Mouse (Mus musculus): ENCODE measurements around the gene Ndrg3. TPM values are rescaled to one million over a fixed set of nuclear protein-coding genes. Genes with fewer than 3 reads are reported as not detected.
"Not testable (repeated sequence)": the region's sequence is repeated elsewhere in the genome, so short reads cannot be mapped to it uniquely, and the experiment has no call there.

Gene Ndrg3
- polyA plus RNA-seq, 1 experiment from 2014 or later: 44.6 TPM

GRCm38 (mm10) chr2:156931421-156931820, 60.4 kb downstream of the Ndrg3 start:
- H3K36me3 ChIP-seq (ENCODE audit: control insufficient read depth, insufficient read depth, low read length): no peaks in the 10 kb centered on the region
- no peak overlapping the region for H3K4me2 ChIP-seq (ENCODE audit: low read depth, low read length)
- WGBS: 98% methylated on average over 2 of the region's 2 CpGs
- no peak overlapping the region for H3K4me3 ChIP-seq (ENCODE audit: low read length)
- H3K9ac ChIP-seq (ENCODE audit: low read length): no peak overlapping the region
- H3K9me3 ChIP-seq (ENCODE audit: control insufficient read depth, low read length): no peaks in the 10 kb centered on the region
- no peaks in the 10 kb centered on the region for H3K27me3 ChIP-seq (ENCODE audit: control insufficient read depth, insufficient read depth, low read depth, low read length)
- H3K4me1 ChIP-seq (replicated peaks; ENCODE audit: control insufficient read depth, insufficient read depth, low read length): no peaks in the 10 kb centered on the region
- no peak overlapping the region for H3K27ac ChIP-seq (ENCODE audit: low read length)
- ATAC-seq (ENCODE audit: low read depth): no peak

DNA sequence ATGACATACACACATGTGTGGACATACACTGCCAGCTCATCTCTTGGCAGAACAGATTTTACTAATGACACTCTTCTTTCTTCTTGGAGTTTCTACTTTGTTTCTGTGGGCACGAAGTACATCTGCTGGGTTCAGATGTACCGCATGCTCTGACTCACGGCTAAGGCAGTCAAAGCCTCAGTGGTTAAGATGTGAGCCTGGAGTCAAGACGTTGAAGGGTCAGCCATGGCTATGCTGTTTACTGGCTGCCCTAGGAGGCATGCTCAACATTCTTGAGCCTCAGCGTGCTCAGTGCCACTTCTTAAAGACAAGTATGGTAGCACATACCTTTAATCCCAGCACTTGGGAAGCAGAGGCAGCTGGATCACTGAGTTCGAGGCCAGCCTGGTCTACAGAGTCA, 61.3 kb downstream of the Ndrg3 start:
- Histone ChIP-seq H3K4me3 (ENCODE audit: low read length) (no peak overlapping the region), H3K27ac (ENCODE audit: low read length) (no peak overlapping the region), H3K36me3 (ENCODE audit: control insufficient read depth, insufficient read depth, low read length) (no peaks in the 10 kb centered on the region), H3K4me2 (ENCODE audit: low read depth, low read length) (no peak overlapping the region), H3K9ac (ENCODE audit: low read length) (no peak overlapping the region), H3K9me3 (ENCODE audit: control insufficient read depth, low read length) (no peaks in the 10 kb centered on the region), H3K27me3 (ENCODE audit: control insufficient read depth, insufficient read depth, low read depth, low read length) (no peaks in the 10 kb centered on the region), H3K4me1 (replicated peaks; ENCODE audit: control insufficient read depth, insufficient read depth, low read length) (no peaks in the 10 kb centered on the region)
- 83% methylated on average over 6 of the region's 6 CpGs for WGBS
- no peak for ATAC-seq (ENCODE audit: low read depth)

GRCm38 (mm10) chr2:156929519-156930120, 62.2 kb downstream of the Ndrg3 start:
- Histone ChIP-seq H3K4me3 (ENCODE audit: low read length) (no peak overlapping the region), H3K36me3 (ENCODE audit: control insufficient read depth, insufficient read depth, low read length) (no peaks in the 10 kb centered on the region), H3K27ac (ENCODE audit: low read length) (no peak overlapping the region), H3K9me3 (ENCODE audit: control insufficient read depth, low read length) (no peaks in the 10 kb centered on the region), H3K9ac (ENCODE audit: low read length) (no peak overlapping the region), H3K4me2 (ENCODE audit: low read depth, low read length) (no peak overlapping the region), H3K4me1 (replicated peaks; ENCODE audit: control insufficient read depth, insufficient read depth, low read length) (no peaks in the 10 kb centered on the region), H3K27me3 (ENCODE audit: control insufficient read depth, insufficient read depth, low read depth, low read length) (no peaks in the 10 kb centered on the region)
- WGBS: 51% methylated on average over 11 of the region's 11 CpGs
- no peak for ATAC-seq (ENCODE audit: low read depth)

DNA sequence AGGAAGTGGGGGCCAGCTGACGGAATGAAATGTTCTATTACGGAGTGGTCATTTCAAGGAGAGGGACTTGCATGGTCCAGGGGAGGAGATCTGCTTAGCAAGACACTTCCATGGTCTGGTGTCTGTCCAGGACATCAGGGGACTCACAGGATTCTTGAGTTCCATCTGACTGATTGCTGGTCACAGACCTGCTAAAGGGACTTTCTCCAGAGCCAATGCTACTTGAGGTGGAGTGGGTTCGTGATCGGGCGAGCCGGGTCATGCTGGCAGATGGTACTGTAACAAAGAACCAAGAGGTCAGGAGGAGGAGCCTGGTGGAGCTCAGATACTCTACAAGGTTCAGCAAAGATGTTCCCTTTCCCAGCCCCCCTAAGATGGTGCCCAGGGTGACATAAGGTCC, 63.2 kb downstream of the Ndrg3 start:
- Histone ChIP-seq H3K9me3 (ENCODE audit: control insufficient read depth, low read length) (no peaks in the 10 kb centered on the region), H3K36me3 (ENCODE audit: control insufficient read depth, insufficient read depth, low read length) (no peaks in the 10 kb centered on the region), H3K27ac (ENCODE audit: low read length) (no peak overlapping the region), H3K9ac (ENCODE audit: low read length) (no peak overlapping the region), H3K27me3 (ENCODE audit: control insufficient read depth, insufficient read depth, low read depth, low read length) (no peaks in the 10 kb centered on the region), H3K4me1 (replicated peaks; ENCODE audit: control insufficient read depth, insufficient read depth, low read length) (no peaks in the 10 kb centered on the region), H3K4me2 (ENCODE audit: low read depth, low read length) (no peak overlapping the region), H3K4me3 (ENCODE audit: low read length) (no peak overlapping the region)
- 91% methylated on average over 6 of the region's 6 CpGs for WGBS
- no peak for ATAC-seq (ENCODE audit: low read depth)

- H3K4me1 ChIP-seq (replicated peaks; ENCODE audit: control insufficient read depth, insufficient read depth, low read length): no peaks in the 10 kb centered on the region
- H3K4me2 ChIP-seq (ENCODE audit: low read depth, low read length): no peak overlapping the region
- no peak overlapping the region for H3K9ac ChIP-seq (ENCODE audit: low read length)
- 80% methylated on average over 6 of the region's 6 CpGs for WGBS
- no peaks in the 10 kb centered on the region for H3K9me3 ChIP-seq (ENCODE audit: control insufficient read depth, low read length)
- H3K27ac ChIP-seq (ENCODE audit: low read length): no peak overlapping the region
- ATAC-seq (ENCODE audit: low read depth): no peak
- no peaks in the 10 kb centered on the region for H3K27me3 ChIP-seq (ENCODE audit: control insufficient read depth, insufficient read depth, low read depth, low read length)
- H3K36me3 ChIP-seq (ENCODE audit: control insufficient read depth, insufficient read depth, low read length): no peaks in the 10 kb centered on the region
- H3K4me3 ChIP-seq (ENCODE audit: low read length): no peak overlapping the region
Observed at GRCm38 (mm10) chr2:156927663-156928062, 64.2 kb downstream of the Ndrg3 start.

DNA sequence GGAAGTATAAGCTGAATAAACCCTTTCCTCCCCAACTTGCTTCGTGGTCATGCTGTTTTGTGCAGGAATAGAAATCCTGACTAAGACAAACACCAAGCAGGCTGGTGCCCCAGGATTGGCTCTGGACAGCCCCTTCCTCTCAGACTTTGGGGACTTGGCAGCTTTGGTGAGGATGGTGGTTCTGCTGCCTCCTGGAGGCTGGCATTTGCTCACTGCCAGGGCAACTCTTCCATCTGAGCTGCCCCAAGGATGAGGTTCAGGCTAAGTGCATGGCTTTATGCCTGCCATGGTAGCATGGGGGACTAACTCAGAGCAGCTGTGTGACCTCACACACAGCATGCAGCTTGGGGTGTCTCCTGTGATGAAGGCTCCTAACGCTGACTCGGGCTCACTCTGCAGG, 66.2 kb downstream of the Ndrg3 start:
- WGBS: 81% methylated on average over 3 of the region's 3 CpGs

DNA sequence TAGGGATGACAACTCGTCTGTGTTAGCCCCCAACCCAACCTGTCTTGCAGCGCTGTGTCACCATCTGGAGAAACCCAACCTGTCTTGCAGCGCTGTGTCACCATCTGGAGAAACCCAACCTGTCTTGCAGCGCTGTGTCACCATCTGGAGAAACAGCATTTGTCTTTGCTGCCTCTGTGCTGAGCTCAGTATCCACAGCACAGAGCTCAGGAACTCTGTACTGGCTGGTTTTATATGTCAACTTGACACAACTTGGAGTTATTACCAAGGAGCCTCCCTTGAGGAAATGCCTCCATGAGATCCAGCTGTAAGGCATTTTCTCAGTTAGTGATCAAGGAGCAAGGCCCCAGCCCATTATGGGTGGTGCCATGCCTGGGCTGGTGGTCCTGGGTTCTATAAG, 66.8 kb downstream of the Ndrg3 start:
- H3K9me3 ChIP-seq (ENCODE audit: control insufficient read depth, low read length); H3K27ac ChIP-seq (ENCODE audit: low read length); H3K4me3 ChIP-seq (ENCODE audit: low read length); H3K9ac ChIP-seq (ENCODE audit: low read length); H3K36me3 ChIP-seq (ENCODE audit: control insufficient read depth, insufficient read depth, low read length); H3K27me3 ChIP-seq (ENCODE audit: control insufficient read depth, insufficient read depth, low read depth, low read length); ATAC-seq (ENCODE audit: low read depth); H3K4me1 ChIP-seq (replicated peaks; ENCODE audit: control insufficient read depth, insufficient read depth, low read length); H3K4me2 ChIP-seq (ENCODE audit: low read depth, low read length): not testable (repeated sequence)
- WGBS: 88% methylated on average over 4 of the region's 4 CpGs

More for the DNA sequence above, 66.2 kb downstream of the Ndrg3 start:
- not testable (repeated sequence) for H3K36me3 ChIP-seq (ENCODE audit: control insufficient read depth, insufficient read depth, low read length); H3K9me3 ChIP-seq (ENCODE audit: control insufficient read depth, low read length); H3K9ac ChIP-seq (ENCODE audit: low read length); H3K4me2 ChIP-seq (ENCODE audit: low read depth, low read length); ATAC-seq (ENCODE audit: low read depth); H3K27ac ChIP-seq (ENCODE audit: low read length); H3K4me1 ChIP-seq (replicated peaks; ENCODE audit: control insufficient read depth, insufficient read depth, low read length); H3K4me3 ChIP-seq (ENCODE audit: low read length); H3K27me3 ChIP-seq (ENCODE audit: control insufficient read depth, insufficient read depth, low read depth, low read length)

GRCm38 (mm10) chr2:156924210-156924898, 67.5 kb downstream of the Ndrg3 start:
- H3K27me3 ChIP-seq (ENCODE audit: control insufficient read depth, insufficient read depth, low read depth, low read length): no peaks in the 10 kb centered on the region
- H3K9me3 ChIP-seq (ENCODE audit: control insufficient read depth, low read length): no peaks in the 10 kb centered on the region
- no peaks in the 10 kb centered on the region for H3K36me3 ChIP-seq (ENCODE audit: control insufficient read depth, insufficient read depth, low read length)
- H3K9ac ChIP-seq (ENCODE audit: low read length): no peak overlapping the region
- WGBS: 21% methylated on average over 3 of the region's 3 CpGs
- no peaks in the 10 kb centered on the region for H3K4me1 ChIP-seq (replicated peaks; ENCODE audit: control insufficient read depth, insufficient read depth, low read length)
- H3K27ac ChIP-seq (ENCODE audit: low read length): no peak overlapping the region
- H3K4me3 ChIP-seq (ENCODE audit: low read length): no peak overlapping the region
- H3K4me2 ChIP-seq (ENCODE audit: low read depth, low read length): no peak overlapping the region
- no peak for ATAC-seq (ENCODE audit: low read depth)

DNA sequence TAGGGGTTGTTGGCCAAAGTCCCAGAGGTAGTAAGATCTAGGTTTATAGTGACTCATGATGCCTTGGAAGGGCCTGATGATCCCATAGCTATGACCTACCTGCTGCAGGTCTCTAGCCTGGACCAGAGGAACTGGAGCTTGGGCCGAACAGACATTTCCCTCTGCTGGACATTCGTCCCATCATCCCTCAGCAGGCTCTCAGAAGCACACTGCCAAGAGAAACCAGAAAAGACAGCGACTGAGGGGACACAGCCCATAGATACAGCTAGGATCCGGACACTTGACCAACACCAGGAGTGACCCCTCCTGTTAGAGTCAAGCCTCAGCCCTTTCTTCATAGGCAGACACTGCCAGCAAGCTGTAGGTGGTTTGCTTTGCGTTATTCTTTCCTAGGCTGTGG, 68.8 kb downstream of the Ndrg3 start:
- no peaks in the 10 kb centered on the region for H3K9me3 ChIP-seq (ENCODE audit: control insufficient read depth, low read length)
- no peak overlapping the region for H3K27ac ChIP-seq (ENCODE audit: low read length)
- H3K9ac ChIP-seq (ENCODE audit: low read length): no peak overlapping the region
- no peaks in the 10 kb centered on the region for H3K4me1 ChIP-seq (replicated peaks; ENCODE audit: control insufficient read depth, insufficient read depth, low read length)
- H3K36me3 ChIP-seq (ENCODE audit: control insufficient read depth, insufficient read depth, low read length): no peaks in the 10 kb centered on the region
- no peaks in the 10 kb centered on the region for H3K27me3 ChIP-seq (ENCODE audit: control insufficient read depth, insufficient read depth, low read depth, low read length)
- H3K4me3 ChIP-seq (ENCODE audit: low read length): no peak overlapping the region
- no peak for ATAC-seq (ENCODE audit: low read depth)
- H3K4me2 ChIP-seq (ENCODE audit: low read depth, low read length): no peak overlapping the region
- 83% methylated on average over 5 of the region's 5 CpGs for WGBS

Measured in lung, embryonic 16.5 days (tissue).